Mouse (Mus musculus): ENCODE measurements around the gene Adarb2. TPM values are rescaled to one million over a fixed set of nuclear protein-coding genes. Genes with fewer than 3 reads are reported as not detected.

The Adarb2 gene
- polyA plus RNA-seq, 1 experiment from 2014 or later = 0.15 TPM

DNA sequence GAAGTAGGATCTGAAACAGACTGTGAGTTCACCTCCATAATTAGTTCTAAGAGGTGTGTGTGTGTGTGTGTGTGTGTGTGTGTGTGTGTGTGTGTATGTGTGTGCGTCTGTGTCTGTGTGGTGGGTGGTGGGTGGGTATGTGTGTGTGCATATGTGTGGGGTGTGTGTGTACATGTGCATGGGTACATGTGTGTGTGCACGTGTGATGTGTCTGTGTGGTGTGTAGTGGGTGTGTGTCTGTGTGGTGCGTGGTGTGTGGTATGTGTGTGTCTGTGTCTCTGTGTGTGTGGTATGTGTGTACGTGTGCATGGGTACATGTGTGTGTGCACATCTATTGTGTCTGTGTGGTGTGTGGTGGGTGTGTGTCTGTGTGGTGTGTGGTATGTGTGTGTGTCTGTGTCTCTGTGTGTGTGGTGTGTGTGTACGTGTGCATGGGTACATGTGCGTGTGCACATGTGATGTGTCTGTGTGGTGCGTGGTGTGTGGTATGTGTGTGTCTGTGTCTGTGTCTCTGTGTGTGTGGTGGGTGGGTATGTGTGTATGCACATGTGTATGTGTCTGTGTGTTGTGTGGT lies 567.1 kb downstream of the Adarb2 start:
- Histone ChIP-seq H3K36me3 (ENCODE audit: control insufficient read depth, insufficient read depth, low read length) (no peaks in the 10 kb centered on the region), H3K27me3 (ENCODE audit: control insufficient read depth, insufficient read depth, low read length) (no peaks in the 10 kb centered on the region), H3K4me3 (ENCODE audit: control insufficient read depth in 1 of 2, insufficient read depth in 1 of 2, low read depth in 1 of 2, low read length in 2 of 2) (no peak overlapping the region), H3K4me2 (ENCODE audit: low read length) (no peak overlapping the region), H3K9me3 (ENCODE audit: control insufficient read depth, low read length) (peaks cover 8% of the 10 kb centered on the region; the same call in 1 of the 2 replicates), H3K4me1 (ENCODE audit: control insufficient read depth in 2 of 2, insufficient read depth in 2 of 2, low read length in 2 of 2) (no peaks in the 10 kb centered on the region), H3K9ac (ENCODE audit: low read length) (no peak overlapping the region), H3K27ac (replicated peaks in 1 of 2; ENCODE audit: control insufficient read depth in 1 of 2, insufficient read depth in 1 of 2, low read depth in 2 of 2, low read length in 2 of 2) (no peak overlapping the region)
- no peak for ATAC-seq (ENCODE audit: insufficient number of reproducible peaks, insufficient read depth, low FRiP score, low read depth)
- WGBS = 88% methylated on average over 7 of the region's 7 CpGs

- no peaks in the 10 kb centered on the region for H3K36me3 ChIP-seq (ENCODE audit: control insufficient read depth, insufficient read depth, low read length)
- no peak overlapping the region for H3K27ac ChIP-seq (replicated peaks in 1 of 2; ENCODE audit: control insufficient read depth in 1 of 2, insufficient read depth in 1 of 2, low read depth in 2 of 2, low read length in 2 of 2)
- H3K4me2 ChIP-seq (ENCODE audit: low read length) = no peak overlapping the region
- 72% methylated on average over 4 of the region's 4 CpGs for WGBS
- no peak overlapping the region for H3K9ac ChIP-seq (ENCODE audit: low read length)
- no peak for ATAC-seq (ENCODE audit: insufficient number of reproducible peaks, insufficient read depth, low FRiP score, low read depth)
- H3K4me3 ChIP-seq (ENCODE audit: control insufficient read depth in 1 of 2, insufficient read depth in 1 of 2, low read depth in 1 of 2, low read length in 2 of 2) = no peak overlapping the region
- no peaks in the 10 kb centered on the region for H3K4me1 ChIP-seq (ENCODE audit: control insufficient read depth in 2 of 2, insufficient read depth in 2 of 2, low read length in 2 of 2)
- no peaks in the 10 kb centered on the region for H3K27me3 ChIP-seq (ENCODE audit: control insufficient read depth, insufficient read depth, low read length)
- peaks cover 8% of the 10 kb centered on the region; the same call in 1 of the 2 replicates for H3K9me3 ChIP-seq (ENCODE audit: control insufficient read depth, low read length)
Observed at GRCm38 (mm10) chr13:8770616-8771015, 568.0 kb downstream of the Adarb2 start.

DNA sequence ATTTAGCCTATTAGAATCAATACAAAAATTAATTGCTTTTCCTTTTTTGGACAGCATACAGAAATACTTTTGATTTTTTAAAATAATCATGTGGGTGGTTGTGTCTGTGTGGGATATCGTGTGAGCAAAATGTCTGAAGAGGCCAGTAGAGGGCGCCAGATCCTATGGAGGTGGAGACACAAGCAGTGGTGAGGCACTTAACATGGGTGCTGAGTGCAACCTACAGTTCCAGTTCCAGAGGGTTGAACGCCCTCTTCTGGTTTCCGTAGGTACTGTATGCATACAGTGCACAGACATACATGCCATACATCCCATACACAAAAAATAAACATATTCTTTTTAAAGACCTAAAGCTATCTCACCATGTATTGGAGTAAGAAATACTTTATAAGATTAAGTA lies 577.8 kb downstream of the Adarb2 start:
- Histone ChIP-seq H3K27ac (replicated peaks in 1 of 2; ENCODE audit: control insufficient read depth in 1 of 2, insufficient read depth in 1 of 2, low read depth in 2 of 2, low read length in 2 of 2) (no peak overlapping the region), H3K9me3 (ENCODE audit: control insufficient read depth, low read length) (no peaks in the 10 kb centered on the region), H3K4me1 (ENCODE audit: control insufficient read depth in 2 of 2, insufficient read depth in 2 of 2, low read length in 2 of 2) (no peaks in the 10 kb centered on the region), H3K27me3 (ENCODE audit: control insufficient read depth, insufficient read depth, low read length) (peaks cover 4% of the 10 kb centered on the region; the same call in 1 of the 2 replicates), H3K9ac (ENCODE audit: low read length) (no peak overlapping the region), H3K4me2 (ENCODE audit: low read length) (no peak overlapping the region), H3K36me3 (ENCODE audit: control insufficient read depth, insufficient read depth, low read length) (no peaks in the 10 kb centered on the region), H3K4me3 (ENCODE audit: control insufficient read depth in 1 of 2, insufficient read depth in 1 of 2, low read depth in 1 of 2, low read length in 2 of 2) (no peak overlapping the region)
- no peak for ATAC-seq (ENCODE audit: insufficient number of reproducible peaks, insufficient read depth, low FRiP score, low read depth)
- 47% methylated on average over 4 of the region's 4 CpGs for WGBS

DNA sequence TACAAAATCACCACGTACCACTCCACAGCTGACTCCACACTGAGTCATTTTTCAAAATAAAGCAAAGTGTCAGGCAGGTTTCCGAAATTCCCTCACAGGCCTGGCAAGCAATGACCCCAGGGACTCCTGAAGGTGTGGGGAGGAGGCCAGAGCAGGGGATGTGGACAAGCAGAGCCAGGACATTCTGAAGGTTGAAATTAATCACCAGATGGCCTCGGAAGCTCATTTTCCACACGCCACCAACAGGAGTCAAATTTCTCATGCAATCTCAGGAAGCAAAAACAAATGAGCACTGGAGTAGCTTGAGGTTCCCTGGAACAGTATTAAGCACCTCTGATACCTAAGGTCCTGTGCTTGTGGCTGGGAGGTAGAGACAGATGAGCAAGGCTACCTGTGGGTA lies 580.0 kb downstream of the Adarb2 start:
- Histone ChIP-seq H3K4me3 (ENCODE audit: control insufficient read depth in 1 of 2, insufficient read depth in 1 of 2, low read depth in 1 of 2, low read length in 2 of 2) (no peak overlapping the region), H3K4me2 (ENCODE audit: low read length) (no peak overlapping the region), H3K27ac (replicated peaks in 1 of 2; ENCODE audit: control insufficient read depth in 1 of 2, insufficient read depth in 1 of 2, low read depth in 2 of 2, low read length in 2 of 2) (no peak overlapping the region), H3K4me1 (ENCODE audit: control insufficient read depth in 2 of 2, insufficient read depth in 2 of 2, low read length in 2 of 2) (no peaks in the 10 kb centered on the region), H3K27me3 (ENCODE audit: control insufficient read depth, insufficient read depth, low read length) (peaks cover 4% of the 10 kb centered on the region; the same call in 1 of the 2 replicates), H3K9me3 (ENCODE audit: control insufficient read depth, low read length) (no peaks in the 10 kb centered on the region), H3K9ac (ENCODE audit: low read length) (no peak overlapping the region), H3K36me3 (ENCODE audit: control insufficient read depth, insufficient read depth, low read length) (no peaks in the 10 kb centered on the region)
- 53% methylated on average over 4 of the region's 4 CpGs for WGBS
- ATAC-seq (ENCODE audit: insufficient number of reproducible peaks, insufficient read depth, low FRiP score, low read depth) = no peak

- Histone ChIP-seq H3K27ac (replicated peaks in 1 of 2; ENCODE audit: control insufficient read depth in 1 of 2, insufficient read depth in 1 of 2, low read depth in 2 of 2, low read length in 2 of 2) (no peak overlapping the region), H3K4me2 (ENCODE audit: low read length) (no peak overlapping the region), H3K4me1 (ENCODE audit: control insufficient read depth in 2 of 2, insufficient read depth in 2 of 2, low read length in 2 of 2) (no peaks in the 10 kb centered on the region), H3K4me3 (ENCODE audit: control insufficient read depth in 1 of 2, insufficient read depth in 1 of 2, low read depth in 1 of 2, low read length in 2 of 2) (no peak overlapping the region), H3K9me3 (ENCODE audit: control insufficient read depth, low read length) (no peaks in the 10 kb centered on the region), H3K36me3 (ENCODE audit: control insufficient read depth, insufficient read depth, low read length) (no peaks in the 10 kb centered on the region), H3K27me3 (ENCODE audit: control insufficient read depth, insufficient read depth, low read length) (peaks cover 4% of the 10 kb centered on the region; the same call in 1 of the 2 replicates), H3K9ac (ENCODE audit: low read length) (no peak overlapping the region)
- 67% methylated on average over 10 of the region's 10 CpGs for whole genome bisulfite sequencing
- no peak for ATAC-seq (ENCODE audit: insufficient number of reproducible peaks, insufficient read depth, low FRiP score, low read depth)
Observed at GRCm38 (mm10) chr13:8783686-8784307, 581.1 kb downstream of the Adarb2 start.

DNA sequence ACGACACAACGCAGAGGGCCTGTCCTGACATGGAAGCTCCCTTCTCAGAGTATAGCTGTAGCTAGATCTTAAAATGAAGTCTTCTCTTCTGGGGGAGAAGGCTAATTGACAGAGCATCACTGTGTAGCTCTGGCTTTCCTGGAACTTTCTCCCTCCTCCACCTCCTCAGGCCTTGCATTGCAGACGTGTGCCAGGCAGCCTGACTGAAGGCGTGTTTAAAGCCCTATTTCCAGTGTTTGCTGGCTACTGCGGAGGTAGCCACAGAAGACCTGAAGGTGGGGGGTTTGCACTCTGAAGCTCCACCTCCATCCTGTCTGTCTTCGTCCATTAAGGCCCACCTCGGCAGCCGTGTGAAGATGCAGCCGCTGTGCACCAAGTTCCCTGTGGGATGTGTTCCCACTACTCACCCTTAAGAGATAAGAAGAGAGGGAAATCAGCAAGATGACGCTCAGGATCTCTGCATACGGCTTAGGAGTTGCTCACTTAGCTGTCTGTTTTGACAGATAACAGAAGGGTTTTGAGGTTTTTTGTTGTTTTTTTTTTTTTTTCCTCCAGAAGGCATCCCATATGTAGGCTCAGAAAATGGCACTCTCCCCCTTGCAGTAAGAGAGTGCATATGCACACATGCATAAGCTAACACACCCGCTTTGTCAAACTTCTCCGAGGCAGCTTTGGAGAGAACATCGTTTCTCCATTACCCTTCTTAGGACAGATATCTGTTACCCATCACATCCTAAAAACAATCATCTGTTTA lies 581.8 kb downstream of the Adarb2 start:
- no peak for ATAC-seq (ENCODE audit: insufficient number of reproducible peaks, insufficient read depth, low FRiP score, low read depth)
- WGBS = 46% methylated on average over 14 of the region's 14 CpGs
- no peak overlapping the region for H3K27ac ChIP-seq (replicated peaks in 1 of 2; ENCODE audit: control insufficient read depth in 1 of 2, insufficient read depth in 1 of 2, low read depth in 2 of 2, low read length in 2 of 2)
- H3K4me1 ChIP-seq (ENCODE audit: control insufficient read depth in 2 of 2, insufficient read depth in 2 of 2, low read length in 2 of 2) = no peaks in the 10 kb centered on the region
- no peak overlapping the region for H3K9ac ChIP-seq (ENCODE audit: low read length)
- no peak overlapping the region for H3K4me3 ChIP-seq (ENCODE audit: control insufficient read depth in 1 of 2, insufficient read depth in 1 of 2, low read depth in 1 of 2, low read length in 2 of 2)
- no peaks in the 10 kb centered on the region for H3K9me3 ChIP-seq (ENCODE audit: control insufficient read depth, low read length)
- H3K27me3 ChIP-seq (ENCODE audit: control insufficient read depth, insufficient read depth, low read length) = peaks cover 4% of the 10 kb centered on the region; the same call in 1 of the 2 replicates
- H3K36me3 ChIP-seq (ENCODE audit: control insufficient read depth, insufficient read depth, low read length) = no peaks in the 10 kb centered on the region
- no peak overlapping the region for H3K4me2 ChIP-seq (ENCODE audit: low read length)

DNA sequence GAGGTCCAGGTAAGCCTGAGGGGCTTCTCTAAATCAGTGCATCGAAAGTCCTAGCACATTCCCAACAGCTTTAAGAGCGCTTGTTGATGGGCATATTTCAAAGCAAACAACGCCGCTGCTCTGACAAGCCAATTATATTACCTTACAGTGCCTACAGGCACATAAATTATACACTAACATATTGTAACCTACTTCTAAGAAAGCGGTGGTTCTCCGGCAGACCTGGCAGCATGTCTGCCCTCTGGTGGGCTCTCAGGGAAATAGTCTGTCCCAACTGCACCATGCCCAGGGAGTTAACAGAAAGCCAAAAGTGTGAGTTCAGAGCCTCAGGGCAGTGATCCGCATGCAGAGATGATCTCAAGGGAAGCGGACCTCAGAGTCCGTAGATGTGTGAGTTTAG lies 582.5 kb downstream of the Adarb2 start:
- H3K9ac ChIP-seq (ENCODE audit: low read length) = no peak overlapping the region
- H3K27me3 ChIP-seq (ENCODE audit: control insufficient read depth, insufficient read depth, low read length) = peaks cover 4% of the 10 kb centered on the region; the same call in 1 of the 2 replicates
- H3K4me2 ChIP-seq (ENCODE audit: low read length) = no peak overlapping the region
- H3K27ac ChIP-seq (replicated peaks in 1 of 2; ENCODE audit: control insufficient read depth in 1 of 2, insufficient read depth in 1 of 2, low read depth in 2 of 2, low read length in 2 of 2) = no peak overlapping the region
- WGBS = 39% methylated on average over 9 of the region's 9 CpGs
- H3K4me1 ChIP-seq (ENCODE audit: control insufficient read depth in 2 of 2, insufficient read depth in 2 of 2, low read length in 2 of 2) = no peaks in the 10 kb centered on the region
- no peak overlapping the region for H3K4me3 ChIP-seq (ENCODE audit: control insufficient read depth in 1 of 2, insufficient read depth in 1 of 2, low read depth in 1 of 2, low read length in 2 of 2)
- no peak for ATAC-seq (ENCODE audit: insufficient number of reproducible peaks, insufficient read depth, low FRiP score, low read depth)
- no peaks in the 10 kb centered on the region for H3K9me3 ChIP-seq (ENCODE audit: control insufficient read depth, low read length)
- H3K36me3 ChIP-seq (ENCODE audit: control insufficient read depth, insufficient read depth, low read length) = no peaks in the 10 kb centered on the region
